Mouse (Mus musculus) right cerebral cortex, postnatal 10 days (tissue): Measurements from ENCODE around the gene Lrig1.
"Not testable (repeated sequence)": the region's sequence is repeated elsewhere in the genome, so short reads cannot be mapped to it uniquely, and the experiment has no call there.

ENCODE experiments used
- DNase-seq, 2 experiments: peaks; one replicate each; pipeline ENCODE4 v3.0.0; 2021; ENCODE audit warnings: low spot score in 2 of 2

Gene Lrig1

GRCm38 (mm10) chr6:94575526-94576166 is 124.3 kb downstream of the Lrig1 start:
- no peak for DNase-seq

GRCm38 (mm10) chr6:94568040-94568439 is 131.9 kb downstream of the Lrig1 start:
- no peak for DNase-seq

- no peak for DNase-seq
Measured at GRCm38 (mm10) chr6:94565766-94566165, 134.2 kb downstream of the Lrig1 start.

DNA sequence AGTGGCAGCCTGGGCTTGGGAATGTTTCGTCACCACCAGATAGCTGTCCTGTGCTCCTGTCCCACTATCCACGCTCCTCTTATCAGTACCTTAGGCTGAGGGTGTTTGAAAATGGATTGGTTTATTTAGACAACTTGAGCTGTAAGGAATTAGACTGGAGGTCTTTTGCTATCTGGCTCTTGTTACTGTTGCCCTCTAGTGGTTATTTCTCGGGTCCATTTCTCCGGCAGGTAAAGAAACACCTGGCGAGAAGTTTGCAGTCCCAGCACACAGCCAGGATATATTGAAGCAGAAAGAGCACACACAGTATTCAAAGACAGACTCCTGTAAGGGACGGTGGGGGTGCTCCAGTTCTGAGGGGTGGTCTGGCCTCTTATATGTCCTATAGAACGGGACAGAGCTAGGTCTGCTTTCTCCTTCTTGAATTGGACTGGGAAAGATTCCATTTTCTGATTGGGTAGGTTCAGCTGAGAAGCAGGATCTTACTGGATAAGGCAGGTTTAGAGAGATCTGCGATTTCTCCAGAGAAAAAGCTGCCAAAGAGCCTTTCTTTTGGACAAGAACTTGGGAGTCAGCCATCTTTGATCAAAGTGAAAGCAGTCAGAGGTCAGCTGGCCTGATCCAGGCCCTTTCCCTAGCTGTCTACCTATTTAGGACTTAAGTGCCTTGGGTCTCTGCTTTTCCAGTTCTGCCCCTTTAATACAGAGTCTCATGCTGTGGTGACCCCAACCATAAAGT is 136.6 kb downstream of the Lrig1 start:
- no peak for DNase-seq

GRCm38 (mm10) chr6:94561346-94561745 is 138.6 kb downstream of the Lrig1 start:
- DNase-seq, result no peak

GRCm38 (mm10) chr6:94560896-94561295 is 139.1 kb downstream of the Lrig1 start:
- no peak for DNase-seq

DNA sequence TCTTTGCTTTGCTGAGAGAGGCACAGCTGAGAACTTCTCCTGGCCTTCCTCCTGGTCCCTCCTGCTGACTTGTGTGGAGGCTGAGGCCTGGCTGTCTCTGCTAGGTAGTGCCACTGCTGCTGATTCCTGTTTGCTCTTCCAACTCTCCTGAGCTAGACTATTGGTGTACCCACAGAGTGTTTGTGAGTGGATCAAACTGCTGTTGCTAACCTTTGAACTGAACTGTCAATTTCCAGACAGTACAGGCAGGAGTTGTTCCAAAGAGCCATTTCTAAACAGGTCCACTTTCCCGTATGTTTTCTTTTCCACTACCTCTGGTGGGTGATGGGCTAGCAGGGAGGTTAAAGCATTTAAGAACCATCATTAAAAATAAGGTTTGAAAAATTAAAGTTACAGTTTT is 141.4 kb downstream of the Lrig1 start:
- DNase-seq, result not testable (repeated sequence)
